Mouse (Mus musculus) brain, embryonic 14.5 days (tissue): ENCODE results near the gene Bclaf3. TPM values are rescaled to one million over a fixed set of nuclear protein-coding genes. Genes with fewer than 3 reads are reported as not detected.
"Not testable (repeated sequence)": the region's sequence is repeated elsewhere in the genome, so short reads cannot be mapped to it uniquely, and the experiment has no call there.

Experiments
- DNase-seq: peaks from one replicate; pipeline ENCODE4 v3.0.0-alpha.2; 2011; ENCODE audit warnings: low read depth
- CTCF ChIP-seq: fragments of 200-500 bp; IDR thresholded peaks from 2 replicates; pipeline ENCODE4 v1.5.1; 2012; ENCODE audit warnings: inconsistent platforms, mild to moderate bottlenecking, moderate library complexity, borderline replicate concordance; ENCODE audit not compliant: insufficient read depth, insufficient read length; ENCODE audit errors: extremely low read depth
- POLR2A ChIP-seq: fragments of 200-500 bp; IDR thresholded peaks from 2 replicates; pipeline ENCODE4 v1.6.1; 2012; ENCODE audit warnings: mild to moderate bottlenecking, inconsistent platforms, borderline replicate concordance; ENCODE audit not compliant: poor library complexity, insufficient read depth, insufficient read length, severe bottlenecking; ENCODE audit errors: extremely low read depth
- polyA plus RNA-seq: library from polyadenylated mRNA; depleted of rRNA; stranded (reverse); fragments of >200 nt; gene quantifications from 2 replicates; pipeline ENCODE4 v1.2.3, GENCODE M21; 2012; rRNA removed

Gene Bclaf3
- polyA plus RNA-seq, result 21.7 and 26.8 TPM in 2 replicates

DNA sequence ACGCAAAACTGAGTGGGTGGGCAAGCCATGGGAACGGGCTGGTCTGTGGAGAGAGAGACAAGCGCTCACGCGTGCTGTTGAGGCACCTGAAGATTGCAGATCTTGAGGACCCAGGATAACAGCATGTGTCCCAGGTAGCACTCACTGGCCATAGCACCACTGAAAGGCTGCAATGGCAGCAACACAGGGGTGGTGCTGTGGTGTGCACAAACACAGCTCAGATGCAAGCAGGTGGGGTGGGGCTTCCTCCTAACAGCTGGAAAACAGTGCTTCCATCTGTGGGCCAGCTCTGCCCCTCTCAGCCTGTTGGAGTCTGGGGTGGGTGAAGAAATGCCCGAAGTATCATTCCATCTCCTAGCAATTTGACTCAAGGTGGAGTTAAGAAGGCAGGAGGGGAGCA, at the start of gene Bclaf3:
Gene Bclaf3 (plus strand): TSS at position 301 of the 400 bp plus-strand sequence.
- TF ChIP-seq POLR2A (no peak), CTCF (no peak)
- no peak for DNase-seq

- not testable (repeated sequence) for DNase-seq
Measured at GRCm38 (mm10) chrX:159478243-159478940, 48.1 kb upstream of the Bclaf3 start.

DNA sequence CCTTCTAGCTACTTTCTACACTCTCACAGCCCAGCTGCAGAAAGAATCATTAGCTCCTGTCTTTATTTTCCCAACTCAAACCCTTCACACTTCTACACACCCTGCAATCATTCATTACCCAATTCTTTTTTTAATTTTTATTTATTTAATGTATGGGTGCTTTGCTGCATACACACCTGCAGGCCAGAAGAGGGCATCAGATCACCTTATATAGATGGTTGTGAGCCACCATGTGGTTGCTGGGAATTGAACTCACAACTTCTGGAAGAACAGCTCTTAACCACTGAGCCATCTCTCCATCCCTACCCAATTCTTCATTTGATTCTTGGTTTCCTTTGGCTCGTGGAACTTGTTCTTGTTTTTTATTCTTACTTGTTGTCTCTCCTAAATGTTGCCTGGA, 42.2 kb upstream of the Bclaf3 start:
- no peak for DNase-seq
- TF ChIP-seq CTCF (no peak), POLR2A (no peak)

DNA sequence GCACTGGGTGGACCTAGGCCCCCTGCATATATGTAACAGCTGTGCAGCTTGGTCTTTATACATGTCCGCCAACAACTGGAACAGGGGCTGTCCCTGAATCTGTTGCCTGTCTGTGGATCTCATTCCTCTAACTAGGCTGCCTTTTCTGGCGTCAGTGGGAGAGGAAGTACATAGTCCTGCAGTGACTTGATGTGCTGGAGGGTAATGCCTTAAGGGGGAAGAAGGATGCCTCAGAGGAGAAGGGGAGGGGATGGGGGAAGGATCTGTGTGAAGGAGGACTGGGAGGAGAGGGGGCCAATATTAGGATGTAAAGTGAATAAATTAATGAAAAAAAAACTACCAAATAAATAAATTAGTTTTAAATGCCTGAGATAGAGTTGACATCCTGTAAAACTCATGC, 23.3 kb upstream of the Bclaf3 start:
- no peak for TF ChIP-seq CTCF
- no peak for TF ChIP-seq POLR2A
- no peak for DNase-seq

DNA sequence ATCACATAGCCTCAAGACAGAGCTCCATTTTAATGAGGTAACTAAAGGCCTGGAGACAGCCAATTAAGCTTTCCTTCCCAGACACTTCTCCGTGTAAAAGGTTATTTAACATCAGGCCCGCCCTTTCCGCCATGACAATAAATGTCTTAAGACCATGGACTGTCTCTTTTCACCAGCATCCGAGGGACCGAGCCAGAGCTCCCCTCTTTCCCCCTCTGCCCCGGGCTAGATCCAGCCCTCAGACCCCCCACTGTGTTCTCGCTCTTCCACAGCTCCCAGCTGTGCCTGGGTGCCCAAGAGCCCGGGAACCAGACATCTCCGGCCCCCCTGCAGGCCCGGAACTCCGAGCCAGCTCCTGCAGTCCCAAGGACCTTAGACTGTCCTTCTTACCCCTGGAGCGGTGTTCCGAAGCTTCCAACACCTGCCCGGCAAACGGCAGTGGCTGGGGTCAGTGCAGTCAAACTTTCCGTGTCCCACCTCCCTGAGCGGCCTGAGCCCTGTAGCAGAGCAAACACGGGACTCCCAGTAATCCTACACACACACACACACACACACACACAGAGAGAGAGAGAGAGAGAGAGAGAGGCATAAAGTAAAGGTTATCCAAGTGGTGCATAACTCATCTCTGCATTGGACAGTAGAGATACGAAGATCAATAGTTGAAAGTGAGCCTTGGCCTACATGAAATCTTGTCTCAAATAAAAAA, 18.0 kb upstream of the Bclaf3 start:
- TF ChIP-seq POLR2A, result no peak
- TF ChIP-seq CTCF, result no peak
- DNase-seq, result peak; percentile 1

- TF ChIP-seq CTCF (no peak), POLR2A (no peak)
- no peak for DNase-seq
Measured at GRCm38 (mm10) chrX:159509042-159509441, 17.4 kb upstream of the Bclaf3 start.

DNA sequence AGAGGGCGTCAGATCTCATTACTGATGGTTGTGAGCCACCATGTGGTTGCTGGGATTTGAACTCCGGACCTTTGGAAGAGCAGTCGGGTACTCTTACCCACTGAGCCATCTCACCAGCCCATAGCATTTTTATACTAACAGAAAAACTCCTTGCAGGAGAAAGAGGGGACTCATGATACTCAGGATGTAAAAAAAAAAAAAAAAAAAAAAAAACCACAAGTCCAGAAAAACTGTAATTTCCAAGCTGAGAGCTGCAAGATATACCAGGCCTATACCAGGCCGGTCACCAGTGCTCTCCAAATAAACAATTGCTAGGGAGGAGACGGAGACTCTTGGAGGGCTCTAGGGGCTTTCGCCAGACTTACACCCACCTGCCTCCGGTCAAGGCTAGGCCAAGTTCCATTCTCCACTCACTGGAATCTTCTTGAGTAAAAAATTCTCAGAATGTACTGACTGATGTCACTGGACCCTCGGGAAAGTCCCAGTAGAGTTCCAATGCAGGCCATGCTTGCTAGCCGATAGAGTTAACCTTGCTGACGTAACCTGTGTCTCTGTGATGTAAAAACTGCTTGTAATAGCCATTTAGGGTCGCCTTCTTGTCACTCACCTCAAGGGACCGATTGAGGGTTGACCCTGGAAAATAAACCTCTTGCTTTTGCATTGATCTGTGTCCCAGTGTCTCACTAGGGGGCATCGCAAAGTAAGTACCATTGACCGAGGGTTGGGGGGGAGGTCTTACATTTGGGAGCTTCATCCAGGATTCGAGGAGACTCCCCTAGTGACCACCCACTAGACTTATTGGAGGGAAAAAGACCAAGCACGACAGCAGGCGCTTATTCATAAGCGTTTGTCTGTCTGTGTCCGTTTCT, 16.4 kb upstream of the Bclaf3 start:
- DNase-seq, result no peak
- TF ChIP-seq POLR2A, result no peak
- TF ChIP-seq CTCF, result no peak

DNA sequence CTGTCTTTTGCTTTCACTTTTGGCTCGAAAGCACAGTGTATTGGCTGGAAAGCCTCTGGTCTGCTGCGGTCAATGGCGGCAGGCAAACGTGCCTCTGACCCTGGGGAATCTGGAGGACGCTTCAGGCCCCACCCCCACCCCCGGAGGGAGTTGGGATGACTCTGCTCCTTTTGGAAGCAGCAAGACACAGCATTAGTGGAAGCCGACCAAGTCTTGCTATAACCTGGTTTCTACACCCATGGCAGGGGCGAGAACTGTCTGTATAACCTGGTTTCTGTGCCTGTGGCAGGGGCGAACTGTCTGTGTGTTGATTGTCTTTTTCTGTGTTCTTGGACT, 15.8 kb upstream of the Bclaf3 start:
- TF ChIP-seq POLR2A (no peak), CTCF (no peak)
- no peak for DNase-seq

- no peak for DNase-seq
- TF ChIP-seq CTCF (no peak), POLR2A (no peak)
Measured at GRCm38 (mm10) chrX:159515599-159515998, 10.9 kb upstream of the Bclaf3 start.

- no peak for DNase-seq
- TF ChIP-seq POLR2A, result no peak
- TF ChIP-seq CTCF, result no peak
Measured at GRCm38 (mm10) chrX:159521780-159522179, 4.7 kb upstream of the Bclaf3 start.

- TF ChIP-seq CTCF (no peak), POLR2A (no peak)
- DNase-seq, result no peak
Measured at GRCm38 (mm10) chrX:159522651-159523050, 3.8 kb upstream of the Bclaf3 start.
